Mouse (Mus musculus) adrenal gland, adult 18-20 months (tissue): ENCODE data around the gene Chrm1. TPM values are rescaled to one million over a fixed set of nuclear protein-coding genes. Genes with fewer than 3 reads are reported as not detected.

Experiments used
- DNase-seq, 2 experiments: peaks; one replicate each; pipeline ENCODE4 v3.0.0; 2021 to 2022; ENCODE audit warnings: low spot score in 2 of 2
- long read RNA-seq, 2 experiments: library from polyadenylated mRNA; stranded (forward); transcript quantifications; one replicate each; pipeline ENCODE4 v2.0.0; 2021
- total RNA-seq, 2 experiments: library from RNA; stranded (reverse); gene quantifications; 1 replicate in 1 of 2; 2 replicates in 1 of 2; pipeline ENCODE4 v1.2.3; 2021

Chrm1 gene
- 1 to 10 TPM in 1 of 2 experiments, under 1 TPM in 1; 0.60 to 1.5 TPM for total RNA-seq
- long read RNA-seq, experiment 1, result 0 reads
- long read RNA-seq, experiment 2, full-length matches to known transcripts, result 1 of 2 reads
- long read RNA-seq, experiment 2, partial matches to known transcripts, result 0 of 2 reads
- long read RNA-seq, experiment 2, other reads (novel, unspliced or antisense), result 1 of 2 reads

- DNase-seq, result no peak
Observed at GRCm38 (mm10) chr19:8663360-8663839, at the start of gene Chrm1. Gene Chrm1 (plus strand): TSS chr19:8663789.

- no peak for DNase-seq
Observed at GRCm38 (mm10) chr19:8614343-8614742, 49.2 kb upstream of the Chrm1 start.

- DNase-seq, result no peak
Observed at GRCm38 (mm10) chr19:8616314-8616713, 47.3 kb upstream of the Chrm1 start.

- no peak for DNase-seq
Observed at GRCm38 (mm10) chr19:8617904-8618303, 45.7 kb upstream of the Chrm1 start, which contains the start of gene Slc22a6. Gene Slc22a6 (plus strand): TSS chr19:8618039.

GRCm38 (mm10) chr19:8621098-8621497 is 42.5 kb upstream of the Chrm1 start:
- no peak for DNase-seq

GRCm38 (mm10) chr19:8630249-8630648 is 33.3 kb upstream of the Chrm1 start:
- no peak for DNase-seq

GRCm38 (mm10) chr19:8630826-8631225 is 32.8 kb upstream of the Chrm1 start:
- DNase-seq, result no peak

- no peak for DNase-seq
Observed at GRCm38 (mm10) chr19:8632029-8632428, 31.6 kb upstream of the Chrm1 start.

- DNase-seq, result no peak
Observed at GRCm38 (mm10) chr19:8642086-8642485, 21.5 kb upstream of the Chrm1 start.

- no peak for DNase-seq
Observed at GRCm38 (mm10) chr19:8646393-8646792, 17.2 kb upstream of the Chrm1 start.

GRCm38 (mm10) chr19:8655833-8656232 is 7.8 kb upstream of the Chrm1 start:
- DNase-seq, result no peak

- no peak for DNase-seq
Observed at GRCm38 (mm10) chr19:8656341-8656740, 7.2 kb upstream of the Chrm1 start.

GRCm38 (mm10) chr19:8661821-8662307 is 1.7 kb upstream of the Chrm1 start:
- DNase-seq, result peak in 1 of 2 experiments; percentile 33

GRCm38 (mm10) chr19:8662337-8662736 is 1.3 kb upstream of the Chrm1 start:
- peak; percentile 34 to 43 for DNase-seq

GRCm38 (mm10) chr19:8663911-8664421 is 377 bp downstream of the Chrm1 start:
- DNase-seq, result no peak

- DNase-seq, result no peak
Observed at GRCm38 (mm10) chr19:8664859-8665258, 1.3 kb downstream of the Chrm1 start.

GRCm38 (mm10) chr19:8665746-8666145 is 2.2 kb downstream of the Chrm1 start:
- no peak for DNase-seq

- no peak for DNase-seq
Observed at GRCm38 (mm10) chr19:8672859-8673258, 9.3 kb downstream of the Chrm1 start.

- DNase-seq, result no peak
Observed at GRCm38 (mm10) chr19:8673336-8674063, 9.9 kb downstream of the Chrm1 start.

- no peak for DNase-seq
Observed at GRCm38 (mm10) chr19:8679031-8679779, 15.6 kb downstream of the Chrm1 start.

GRCm38 (mm10) chr19:8681633-8682362 is 18.2 kb downstream of the Chrm1 start:
- DNase-seq, result no peak
